Mouse (Mus musculus): Measurements from ENCODE around the gene Mgst3. TPM values are rescaled to one million over a fixed set of nuclear protein-coding genes. Genes with fewer than 3 reads are reported as not detected.

Gene Mgst3
- polyA plus RNA-seq, 1 experiment from 2014 or later, result 404 TPM

DNA sequence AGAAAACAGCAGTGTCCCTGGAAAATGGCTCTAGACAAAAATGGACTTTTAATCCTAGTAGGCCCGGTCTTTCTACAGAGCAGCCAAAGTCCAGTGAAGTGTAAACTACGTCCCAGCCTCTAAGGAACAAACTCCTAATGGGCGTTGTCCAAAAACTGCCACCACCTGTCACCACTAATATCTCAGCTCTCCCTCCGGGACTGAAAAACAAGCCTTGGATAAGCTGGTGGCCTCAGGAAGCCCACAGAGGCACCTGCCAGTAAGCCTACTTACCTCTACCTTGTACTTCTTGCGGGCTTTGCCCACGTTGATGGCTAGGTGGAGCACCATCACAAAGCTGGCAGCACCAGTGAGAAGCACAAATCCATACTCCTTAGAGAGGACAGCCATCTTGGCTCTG lies 15.6 kb downstream of the Mgst3 start:
- H3K9ac ChIP-seq, result no peak overlapping the region
- H3K27ac ChIP-seq (replicated peaks), result peak overlapping the region; percentile 66
- peaks cover 82% of the 10 kb centered on the region for H3K36me3 ChIP-seq (replicated peaks)
- peaks cover 91% of the 10 kb centered on the region for H3K4me1 ChIP-seq (replicated peaks)
- no peak for ATAC-seq (ENCODE audit: insufficient read depth)
- H3K4me2 ChIP-seq, result no peak overlapping the region
- H3K27me3 ChIP-seq, result no peaks in the 10 kb centered on the region
- 72% methylated on average over 6 of the region's 6 CpGs for WGBS (ENCODE audit: insufficient replicate concordance)
- no peak overlapping the region for H3K4me3 ChIP-seq (replicated peaks)
- H3K9me3 ChIP-seq (replicated peaks), result no peaks in the 10 kb centered on the region

DNA sequence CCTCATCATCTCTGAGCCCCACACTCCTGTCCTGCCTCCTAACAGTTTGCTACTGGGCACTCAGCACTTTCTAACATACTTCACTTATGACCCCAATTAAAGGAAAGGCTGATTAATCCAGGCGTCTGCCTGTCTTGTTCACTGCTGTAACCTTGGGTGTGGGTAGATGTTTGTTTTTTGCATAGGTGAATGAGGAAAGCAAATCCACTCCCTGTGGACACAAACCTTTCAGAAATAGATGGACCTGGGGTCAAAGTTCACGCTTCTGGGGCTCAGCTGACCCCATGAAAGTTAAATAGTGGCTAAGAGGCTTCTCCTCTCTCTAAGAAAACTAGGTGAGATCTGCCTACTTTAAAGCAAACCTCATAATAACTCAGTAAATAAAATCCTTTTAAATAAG lies 18.7 kb downstream of the Mgst3 start:
- peaks cover 80% of the 10 kb centered on the region for H3K4me1 ChIP-seq (replicated peaks)
- peak overlapping the region; percentile 59 for H3K4me2 ChIP-seq
- H3K4me3 ChIP-seq (replicated peaks), result peak overlapping the region; percentile 37
- H3K9me3 ChIP-seq (replicated peaks), result no peaks in the 10 kb centered on the region
- 63% methylated on average over 2 of the region's 2 CpGs for WGBS (ENCODE audit: insufficient replicate concordance)
- peaks cover 99% of the 10 kb centered on the region for H3K36me3 ChIP-seq (replicated peaks)
- H3K27me3 ChIP-seq, result no peaks in the 10 kb centered on the region
- peak overlapping the region; percentile 82 for H3K27ac ChIP-seq (replicated peaks)
- peak overlapping the region; percentile 34; the same call in 1 of the 2 replicates for H3K9ac ChIP-seq
- peak; percentile 16 for ATAC-seq (ENCODE audit: insufficient read depth)

DNA sequence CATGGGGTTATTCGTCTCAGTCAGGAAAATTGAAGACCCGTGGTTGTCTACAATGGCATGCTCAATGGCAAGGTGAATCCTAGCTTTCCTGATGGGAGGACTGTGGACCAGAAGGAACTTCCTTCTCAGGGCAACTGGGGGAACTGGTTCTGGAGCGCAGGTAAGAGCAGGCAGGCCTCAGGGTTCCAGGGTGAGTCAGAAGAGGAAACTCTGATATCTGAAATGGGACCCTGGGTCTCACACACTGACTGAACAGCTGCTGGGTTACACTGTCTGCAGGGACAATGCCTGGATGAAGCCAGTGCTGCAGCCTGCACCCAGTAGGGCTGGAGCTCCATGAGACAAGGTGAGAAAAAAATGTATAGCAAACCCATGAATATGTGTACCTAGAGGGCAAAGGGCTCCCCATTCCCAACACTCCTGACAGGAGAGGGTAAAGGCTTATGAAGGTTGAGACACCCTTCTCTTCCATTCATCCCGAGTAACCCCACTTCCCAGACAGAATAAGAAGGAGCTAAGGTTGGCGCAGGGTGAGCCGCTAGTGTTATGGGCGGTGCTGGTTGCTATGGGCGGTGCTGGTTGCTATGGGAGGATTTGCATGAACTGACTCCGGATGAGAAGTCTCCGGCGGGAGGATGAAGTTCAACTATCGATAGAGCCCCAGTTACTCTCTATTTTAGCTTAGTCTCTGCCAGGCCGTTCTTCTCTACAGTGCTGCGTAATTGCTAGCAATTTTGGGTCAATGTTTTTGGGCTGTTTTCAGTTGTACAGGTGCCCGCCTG lies 19.4 kb downstream of the Mgst3 start:
- Histone ChIP-seq H3K27me3 (no peaks in the 10 kb centered on the region), H3K36me3 (replicated peaks) (peaks cover 98% of the 10 kb centered on the region), H3K4me2 (peak overlapping the region; percentile 59), H3K4me1 (replicated peaks) (peaks cover 80% of the 10 kb centered on the region), H3K27ac (replicated peaks) (peak overlapping the region; percentile 82), H3K9me3 (replicated peaks) (no peaks in the 10 kb centered on the region), H3K4me3 (replicated peaks) (peak overlapping the region; percentile 37), H3K9ac (peak overlapping the region; percentile 34; the same call in 1 of the 2 replicates)
- WGBS (ENCODE audit: insufficient replicate concordance), result 28% methylated on average over 15 of the region's 15 CpGs
- ATAC-seq (ENCODE audit: insufficient read depth), result peak; percentile 72

DNA sequence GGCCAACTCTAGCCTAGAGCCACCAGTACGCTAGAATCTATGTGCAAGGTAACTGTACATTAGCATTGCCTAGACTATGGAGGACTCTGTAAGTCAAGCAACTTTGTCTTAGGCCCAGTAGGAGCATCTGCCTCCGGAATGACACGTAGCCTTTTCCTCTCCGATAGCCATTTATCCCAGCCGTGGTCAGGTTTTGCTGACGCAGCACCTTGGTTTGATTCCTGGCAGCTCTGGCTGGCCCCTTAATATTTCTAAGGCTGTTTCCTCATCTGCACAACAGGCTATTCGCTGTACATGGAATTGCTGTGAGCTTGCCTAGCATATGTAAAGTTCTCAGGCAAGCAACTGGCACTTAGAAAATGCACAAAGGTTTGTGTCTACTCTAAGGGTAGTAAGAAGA lies 20.9 kb downstream of the Mgst3 start:
- Histone ChIP-seq H3K9me3 (replicated peaks) (no peaks in the 10 kb centered on the region), H3K27me3 (no peaks in the 10 kb centered on the region), H3K36me3 (replicated peaks) (peaks cover 98% of the 10 kb centered on the region), H3K27ac (replicated peaks) (no peak overlapping the region), H3K9ac (no peak overlapping the region), H3K4me3 (replicated peaks) (no peak overlapping the region), H3K4me1 (replicated peaks) (peaks cover 81% of the 10 kb centered on the region), H3K4me2 (no peak overlapping the region)
- no peak for ATAC-seq (ENCODE audit: insufficient read depth)
- 88% methylated on average over 7 of the region's 7 CpGs for WGBS (ENCODE audit: insufficient replicate concordance)

DNA sequence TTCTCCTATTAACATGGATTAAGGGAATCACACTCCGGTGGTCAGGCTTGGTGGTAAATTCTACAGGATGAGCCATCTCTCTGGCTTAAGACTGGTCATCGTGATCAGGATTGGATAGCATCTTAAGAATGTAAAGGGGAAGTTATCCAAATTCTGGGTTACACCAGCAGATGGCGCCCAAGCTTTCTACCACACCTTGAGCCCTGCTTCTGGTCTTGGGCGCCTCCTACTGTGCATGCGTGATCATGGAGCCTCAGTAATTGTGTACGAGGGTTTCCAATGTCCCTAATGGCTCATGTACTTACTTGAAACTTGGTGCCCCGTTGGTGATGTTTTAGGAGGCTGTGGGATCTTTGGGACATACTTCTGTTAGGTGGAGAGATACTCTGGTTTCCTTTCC lies 23.7 kb downstream of the Mgst3 start:
- no peak overlapping the region for H3K4me2 ChIP-seq
- peak; percentile 37 for ATAC-seq (ENCODE audit: insufficient read depth)
- peak overlapping the region; percentile 88 for H3K27ac ChIP-seq (replicated peaks)
- peak overlapping the region; percentile 22; the same call in 1 of the 2 replicates for H3K9ac ChIP-seq
- H3K36me3 ChIP-seq (replicated peaks), result peaks cover 98% of the 10 kb centered on the region
- no peaks in the 10 kb centered on the region for H3K9me3 ChIP-seq (replicated peaks)
- 3% methylated on average over 7 of the region's 7 CpGs for WGBS (ENCODE audit: insufficient replicate concordance)
- peaks cover 67% of the 10 kb centered on the region for H3K4me1 ChIP-seq (replicated peaks)
- no peaks in the 10 kb centered on the region for H3K27me3 ChIP-seq
- no peak overlapping the region for H3K4me3 ChIP-seq (replicated peaks)

DNA sequence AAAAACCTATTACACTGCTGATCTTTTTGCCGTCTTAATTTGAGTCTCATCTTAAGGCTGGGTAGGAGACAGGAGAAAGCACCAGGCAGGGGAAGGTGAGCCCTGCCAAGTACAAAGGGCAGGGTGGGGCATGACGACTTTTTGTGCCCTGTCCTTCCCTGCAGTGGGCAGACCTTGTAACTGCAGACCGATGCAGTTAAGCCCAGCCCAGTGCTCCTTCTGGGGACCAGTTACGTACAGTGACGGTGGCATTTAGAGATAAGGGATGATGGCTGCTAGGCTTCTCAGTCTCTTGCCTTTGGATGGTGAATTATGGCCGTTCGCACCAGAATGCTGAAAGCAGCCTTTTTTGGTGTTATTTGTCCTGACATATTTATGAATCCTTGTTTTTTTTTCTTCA lies 25.1 kb downstream of the Mgst3 start:
- Histone ChIP-seq H3K9ac (peak overlapping the region; percentile 41), H3K4me1 (replicated peaks) (peaks cover 56% of the 10 kb centered on the region), H3K4me2 (peak overlapping the region; percentile 51), H3K4me3 (replicated peaks) (0 out of 2 replicates have a peak overlapping the region, but pooled peaks have one; percentile 18), H3K27ac (replicated peaks) (peak overlapping the region; percentile 88), H3K27me3 (no peaks in the 10 kb centered on the region), H3K36me3 (replicated peaks) (peaks cover 98% of the 10 kb centered on the region), H3K9me3 (replicated peaks) (no peaks in the 10 kb centered on the region)
- WGBS (ENCODE audit: insufficient replicate concordance), result 29% methylated on average over 7 of the region's 7 CpGs
- ATAC-seq (ENCODE audit: insufficient read depth), result peak; percentile 93

DNA sequence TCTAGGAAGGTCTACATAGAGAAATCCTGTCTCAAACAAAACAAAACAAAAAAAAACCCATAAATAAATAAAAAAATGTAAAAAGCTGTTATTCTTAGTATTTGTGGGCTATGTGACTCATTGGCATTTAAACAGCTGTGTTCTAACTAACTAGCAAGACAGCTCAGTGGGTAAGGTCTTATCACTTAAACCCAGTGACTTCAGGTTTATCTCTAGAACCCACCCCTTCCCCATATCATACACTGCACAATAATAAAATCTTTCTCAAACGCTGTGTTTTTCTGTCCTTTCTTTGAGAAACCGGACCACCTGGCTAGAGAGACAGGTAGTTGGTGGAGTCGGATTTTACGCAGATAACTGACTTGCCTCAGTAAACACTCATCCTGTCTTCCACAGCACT lies 25.6 kb downstream of the Mgst3 start:
- no peaks in the 10 kb centered on the region for H3K27me3 ChIP-seq
- 31% methylated on average over 4 of the region's 4 CpGs for WGBS (ENCODE audit: insufficient replicate concordance)
- peaks cover 56% of the 10 kb centered on the region for H3K4me1 ChIP-seq (replicated peaks)
- H3K9ac ChIP-seq, result peak overlapping the region; percentile 41
- H3K4me3 ChIP-seq (replicated peaks), result 0 out of 2 replicates have a peak overlapping the region, but pooled peaks have one; percentile 18
- H3K9me3 ChIP-seq (replicated peaks), result no peaks in the 10 kb centered on the region
- ATAC-seq (ENCODE audit: insufficient read depth), result peak; percentile 81
- peaks cover 98% of the 10 kb centered on the region for H3K36me3 ChIP-seq (replicated peaks)
- peak overlapping the region; percentile 88 for H3K27ac ChIP-seq (replicated peaks)
- peak overlapping the region; percentile 51 for H3K4me2 ChIP-seq

DNA sequence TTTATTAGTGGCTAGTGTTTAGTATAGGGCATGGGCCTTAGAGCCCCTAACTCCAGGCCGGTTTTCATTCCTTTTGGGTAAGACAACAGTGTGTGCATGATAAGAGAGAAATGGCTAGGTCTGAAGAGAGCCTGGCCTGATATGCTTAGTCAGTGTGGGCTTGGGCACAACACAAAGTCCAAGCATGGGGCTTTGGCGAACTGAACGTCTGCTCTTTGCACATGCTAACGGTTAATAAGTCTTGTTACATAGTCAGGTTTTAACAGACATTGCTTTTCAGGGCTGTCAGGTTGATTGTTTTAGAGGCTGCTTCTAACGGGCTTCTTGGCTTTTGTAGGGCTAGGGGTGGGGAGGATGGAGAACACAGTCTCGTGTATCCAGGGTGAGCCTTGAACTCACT lies 27.0 kb downstream of the Mgst3 start:
- Histone ChIP-seq H3K36me3 (replicated peaks) (peaks cover 98% of the 10 kb centered on the region), H3K27ac (replicated peaks) (peak overlapping the region; percentile 88; the same call in 1 of the 2 replicates), H3K4me3 (replicated peaks) (no peak overlapping the region), H3K4me2 (no peak overlapping the region), H3K27me3 (no peaks in the 10 kb centered on the region), H3K9ac (no peak overlapping the region), H3K9me3 (replicated peaks) (no peaks in the 10 kb centered on the region), H3K4me1 (replicated peaks) (peaks cover 53% of the 10 kb centered on the region)
- WGBS (ENCODE audit: insufficient replicate concordance), result 72% methylated on average over 6 of the region's 6 CpGs
- no peak for ATAC-seq (ENCODE audit: insufficient read depth)

DNA sequence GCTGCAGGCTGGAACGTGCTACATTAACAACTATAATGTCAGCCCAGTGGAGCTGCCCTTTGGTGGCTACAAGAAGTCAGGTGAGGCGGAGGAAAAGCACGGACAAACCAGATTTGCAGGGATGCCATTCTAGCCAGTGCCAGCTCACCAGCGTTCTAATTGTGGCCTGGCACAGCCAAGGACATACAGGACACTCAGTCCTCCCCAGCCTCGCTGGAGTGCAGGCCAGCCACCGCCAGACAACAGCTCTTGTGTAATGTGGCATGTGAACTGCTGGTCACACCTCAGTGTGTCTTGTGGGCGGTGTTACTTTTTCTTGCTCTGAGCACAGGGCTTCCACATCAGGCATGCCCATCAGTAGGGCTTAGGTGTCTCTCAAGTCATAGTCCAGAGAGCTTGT lies 27.8 kb downstream of the Mgst3 start:
- Histone ChIP-seq H3K4me3 (replicated peaks) (no peak overlapping the region), H3K36me3 (replicated peaks) (peaks cover 98% of the 10 kb centered on the region), H3K4me2 (no peak overlapping the region), H3K9ac (no peak overlapping the region), H3K9me3 (replicated peaks) (no peaks in the 10 kb centered on the region), H3K4me1 (replicated peaks) (peaks cover 45% of the 10 kb centered on the region), H3K27ac (replicated peaks) (peak overlapping the region; percentile 11; the same call in 1 of the 2 replicates), H3K27me3 (no peaks in the 10 kb centered on the region)
- 91% methylated on average over 7 of the region's 7 CpGs for WGBS (ENCODE audit: insufficient replicate concordance)
- ATAC-seq (ENCODE audit: insufficient read depth), result no peak

DNA sequence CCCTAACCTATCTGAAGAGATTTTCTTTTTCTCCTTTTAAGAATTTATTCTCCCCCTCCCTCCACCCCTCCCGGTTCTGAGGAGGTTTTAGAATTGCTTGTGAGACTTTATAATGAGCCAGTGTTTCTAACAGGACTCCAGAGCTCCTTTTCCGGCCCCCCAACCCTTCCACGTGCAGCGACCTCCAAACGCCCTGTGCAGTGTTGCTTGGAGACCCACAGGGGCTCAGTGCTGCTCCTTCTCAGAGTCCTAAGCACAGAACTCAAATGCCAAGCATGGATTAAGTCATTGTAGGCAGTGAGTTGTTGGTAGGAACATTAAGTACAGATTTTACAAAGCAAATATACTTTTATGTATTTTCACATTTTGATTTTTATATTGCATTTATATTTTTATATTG lies 30.3 kb downstream of the Mgst3 start:
- Histone ChIP-seq H3K4me2 (no peak overlapping the region), H3K4me1 (replicated peaks) (peaks cover 20% of the 10 kb centered on the region), H3K9me3 (replicated peaks) (no peaks in the 10 kb centered on the region), H3K9ac (no peak overlapping the region), H3K4me3 (replicated peaks) (no peak overlapping the region), H3K27ac (replicated peaks) (no peak overlapping the region), H3K27me3 (no peaks in the 10 kb centered on the region), H3K36me3 (replicated peaks) (peaks cover 98% of the 10 kb centered on the region)
- ATAC-seq (ENCODE audit: insufficient read depth), result no peak
- 84% methylated on average over 5 of the region's 5 CpGs for WGBS (ENCODE audit: insufficient replicate concordance)

DNA sequence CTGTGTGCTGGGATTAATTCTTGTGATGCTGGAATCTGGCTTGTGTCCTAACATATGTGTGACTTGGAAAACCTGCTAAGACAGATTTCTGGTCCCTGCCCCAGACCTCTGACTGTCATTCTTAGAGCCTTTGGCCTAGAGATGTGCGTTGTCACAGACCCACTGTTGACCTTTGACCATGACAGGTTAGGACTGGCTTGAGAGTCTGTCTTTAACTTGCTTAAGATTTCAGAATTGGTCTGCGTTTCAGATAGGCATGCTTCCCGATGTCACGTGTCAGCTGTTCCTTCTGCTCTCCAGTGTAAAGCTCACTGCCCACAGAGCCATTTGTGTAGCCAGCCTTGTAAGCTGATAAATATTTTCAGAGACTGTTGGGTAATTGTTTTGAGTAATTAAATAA lies 30.8 kb downstream of the Mgst3 start:
- H3K9ac ChIP-seq, result no peak overlapping the region
- no peak for ATAC-seq (ENCODE audit: insufficient read depth)
- 81% methylated on average over 4 of the region's 4 CpGs for WGBS (ENCODE audit: insufficient replicate concordance)
- no peaks in the 10 kb centered on the region for H3K27me3 ChIP-seq
- H3K4me2 ChIP-seq, result no peak overlapping the region
- peaks cover 15% of the 10 kb centered on the region for H3K4me1 ChIP-seq (replicated peaks)
- peaks cover 99% of the 10 kb centered on the region for H3K36me3 ChIP-seq (replicated peaks)
- H3K4me3 ChIP-seq (replicated peaks), result no peak overlapping the region
- H3K27ac ChIP-seq (replicated peaks), result no peak overlapping the region
- no peaks in the 10 kb centered on the region for H3K9me3 ChIP-seq (replicated peaks)

Measured in liver, embryonic 15.5 days (tissue).